In genomic region chr17:40731296-40731695, GRCm38 (mm10) we compare ENCODE assay signal across 32 mouse cellular contexts. TPM values are rescaled to one million over a fixed set of nuclear protein-coding genes. Genes with fewer than 3 reads are reported as not detected.
DNase-seq lines count a peak whose midpoint lies in the region; ATAC-seq lines count a peak whose summit lies in the region.
"Had no signal": no experiment of that assay in that cellular context is flagged by ENCODE, and none has a peak within 500 bp of the region (broad histone marks: within the 10 kb centered on the region; RNA-seq: fewer than 3 reads in every experiment).

No protein-coding gene starts in this region.

- H3K9me3 ChIP-seq in embryonic facial prominence, embryonic 11.5 days (replicated peaks; ENCODE audit: control insufficient read depth, low read length) = no peaks in the 10 kb centered on the region
- no peaks in the 10 kb centered on the region for H3K9me3 ChIP-seq in embryonic facial prominence, embryonic 10.5 days
- no peaks in the 10 kb centered on the region for H3K9me3 ChIP-seq in embryonic facial prominence, embryonic 14.5 days (ENCODE audit: control insufficient read depth, low read length)
- no peaks in the 10 kb centered on the region for H3K9me3 ChIP-seq in limb, embryonic 12.5 days
- no peaks in the 10 kb centered on the region for H3K9me3 ChIP-seq in heart, embryonic 11.5 days (replicated peaks; ENCODE audit: control insufficient read depth, low read length)
- H3K9me3 ChIP-seq: forebrain, embryonic 12.5 days; forebrain, embryonic 15.5 days; heart, embryonic 10.5 days; hindbrain, embryonic 12.5 days; hindbrain, embryonic 15.5 days had no signal

- H3K27ac ChIP-seq in embryonic facial prominence, embryonic 11.5 days (replicated peaks; ENCODE audit: low read depth, low read length) = no peak overlapping the region
- H3K27ac ChIP-seq in embryonic facial prominence, embryonic 10.5 days (replicated peaks) = no peak overlapping the region
- no peak overlapping the region for H3K27ac ChIP-seq in embryonic facial prominence, embryonic 14.5 days (replicated peaks; ENCODE audit: low read depth, low read length)
- no peak overlapping the region for H3K27ac ChIP-seq in limb, embryonic 12.5 days
- no peak overlapping the region for H3K27ac ChIP-seq in heart, embryonic 11.5 days (ENCODE audit: low read depth, low read length)
- H3K27ac ChIP-seq: forebrain, embryonic 12.5 days; forebrain, embryonic 15.5 days; heart, adult 2 months; heart, embryonic 10.5 days; hindbrain, embryonic 12.5 days; hindbrain, embryonic 15.5 days had no signal

- no peaks in the 10 kb centered on the region for H3K4me1 ChIP-seq in embryonic facial prominence, embryonic 11.5 days (ENCODE audit: control insufficient read depth, insufficient read depth, low read length)
- no peaks in the 10 kb centered on the region for H3K4me1 ChIP-seq in embryonic facial prominence, embryonic 10.5 days
- H3K4me1 ChIP-seq in embryonic facial prominence, embryonic 14.5 days (ENCODE audit: control insufficient read depth, insufficient read depth, low read length) = no peaks in the 10 kb centered on the region
- H3K4me1 ChIP-seq in limb, embryonic 12.5 days (replicated peaks) = peaks cover 8% of the 10 kb centered on the region; the same call in 1 of the 2 replicates
- no peaks in the 10 kb centered on the region for H3K4me1 ChIP-seq in heart, embryonic 11.5 days (ENCODE audit: control insufficient read depth, insufficient read depth, low read length)
- H3K4me1 ChIP-seq: forebrain, embryonic 12.5 days; forebrain, embryonic 15.5 days; heart, embryonic 10.5 days; hindbrain, embryonic 12.5 days; hindbrain, embryonic 15.5 days had no signal

- no peak overlapping the region for H3K9ac ChIP-seq in embryonic facial prominence, embryonic 11.5 days (replicated peaks; ENCODE audit: low read length)
- H3K9ac ChIP-seq in embryonic facial prominence, embryonic 14.5 days (ENCODE audit: low read depth, low read length) = no peak overlapping the region
- H3K9ac ChIP-seq in limb, embryonic 12.5 days (replicated peaks) = no peak overlapping the region
- no peak overlapping the region for H3K9ac ChIP-seq in heart, embryonic 11.5 days (ENCODE audit: low read depth, low read length)
- H3K9ac ChIP-seq: forebrain, embryonic 12.5 days; forebrain, embryonic 15.5 days; hindbrain, embryonic 12.5 days; hindbrain, embryonic 15.5 days had no signal

- H3K4me3 ChIP-seq in embryonic facial prominence, embryonic 11.5 days (ENCODE audit: low read depth, low read length) = no peak overlapping the region
- H3K4me3 ChIP-seq in embryonic facial prominence, embryonic 10.5 days = no peak overlapping the region
- H3K4me3 ChIP-seq in embryonic facial prominence, embryonic 14.5 days (ENCODE audit: low read depth, low read length) = no peak overlapping the region
- no peak overlapping the region for H3K4me3 ChIP-seq in limb, embryonic 12.5 days (replicated peaks)
- no peak overlapping the region for H3K4me3 ChIP-seq in heart, embryonic 11.5 days (ENCODE audit: low read depth, low read length)
- H3K4me3 ChIP-seq: erythroblast, embryonic 14.5 days; forebrain, embryonic 12.5 days; forebrain, embryonic 15.5 days; heart, adult 2 months; heart, embryonic 10.5 days; hindbrain, embryonic 12.5 days; hindbrain, embryonic 15.5 days had no signal

- 52% methylated on average over 2 of the region's 2 CpGs for WGBS in embryonic facial prominence, embryonic 11.5 days
- WGBS in embryonic facial prominence, embryonic 10.5 days = 69% methylated on average over 2 of the region's 2 CpGs
- WGBS in embryonic facial prominence, embryonic 14.5 days = 27% methylated on average over 2 of the region's 2 CpGs
- 27% methylated on average over 2 of the region's 2 CpGs for WGBS in limb, embryonic 12.5 days
- WGBS in heart, embryonic 11.5 days (ENCODE audit: insufficient replicate concordance) = 70% methylated on average over 2 of the region's 2 CpGs

- no peak for ATAC-seq in embryonic facial prominence, embryonic 11.5 days (replicated peaks; ENCODE audit: insufficient number of reproducible peaks, low FRiP score, low TSS enrichment, low read depth)
- ATAC-seq in embryonic facial prominence, embryonic 14.5 days (ENCODE audit: low read depth) = no peak
- ATAC-seq in limb, embryonic 12.5 days (ENCODE audit: insufficient number of reproducible peaks, insufficient read depth, low FRiP score, low TSS enrichment, low read depth) = peak; percentile 87
- ATAC-seq in heart, embryonic 11.5 days (replicated peaks; ENCODE audit: insufficient number of reproducible peaks, low FRiP score, low TSS enrichment) = no peak
- ATAC-seq: forebrain, embryonic 15.5 days; intestine, postnatal 0 days had no signal

- no peaks in the 10 kb centered on the region for H3K27me3 ChIP-seq in embryonic facial prominence, embryonic 11.5 days (ENCODE audit: control insufficient read depth, insufficient read depth, low read length)
- no peaks in the 10 kb centered on the region for H3K27me3 ChIP-seq in embryonic facial prominence, embryonic 10.5 days (replicated peaks; ENCODE audit: low read depth, poor library complexity, severe bottlenecking)
- no peaks in the 10 kb centered on the region for H3K27me3 ChIP-seq in embryonic facial prominence, embryonic 14.5 days (replicated peaks; ENCODE audit: control insufficient read depth, insufficient read depth, low read length)
- no peaks in the 10 kb centered on the region for H3K27me3 ChIP-seq in limb, embryonic 12.5 days
- H3K27me3 ChIP-seq in heart, embryonic 11.5 days (ENCODE audit: control insufficient read depth, insufficient read depth, low read length) = no peaks in the 10 kb centered on the region
- H3K27me3 ChIP-seq: forebrain, embryonic 12.5 days; forebrain, embryonic 15.5 days; hindbrain, embryonic 12.5 days; hindbrain, embryonic 15.5 days had no signal

- no peak overlapping the region for H3K4me2 ChIP-seq in embryonic facial prominence, embryonic 11.5 days (ENCODE audit: low read depth, low read length)
- H3K4me2 ChIP-seq in embryonic facial prominence, embryonic 14.5 days (ENCODE audit: low read depth, low read length) = no peak overlapping the region
- no peak overlapping the region for H3K4me2 ChIP-seq in limb, embryonic 12.5 days
- no peak overlapping the region for H3K4me2 ChIP-seq in heart, embryonic 11.5 days
- H3K4me2 ChIP-seq: forebrain, embryonic 12.5 days; forebrain, embryonic 15.5 days; hindbrain, embryonic 12.5 days; hindbrain, embryonic 15.5 days had no signal

- no peaks in the 10 kb centered on the region for H3K36me3 ChIP-seq in embryonic facial prominence, embryonic 11.5 days (replicated peaks; ENCODE audit: control insufficient read depth, insufficient read depth, low read depth, low read length)
- no peaks in the 10 kb centered on the region for H3K36me3 ChIP-seq in embryonic facial prominence, embryonic 10.5 days (replicated peaks)
- no peaks in the 10 kb centered on the region for H3K36me3 ChIP-seq in embryonic facial prominence, embryonic 14.5 days (ENCODE audit: control insufficient read depth, insufficient read depth, low read length)
- H3K36me3 ChIP-seq in limb, embryonic 12.5 days = no peaks in the 10 kb centered on the region
- no peaks in the 10 kb centered on the region for H3K36me3 ChIP-seq in heart, embryonic 11.5 days (ENCODE audit: control insufficient read depth, insufficient read depth, low read length)
- H3K36me3 ChIP-seq: forebrain, embryonic 12.5 days; forebrain, embryonic 15.5 days; heart, embryonic 10.5 days; hindbrain, embryonic 12.5 days; hindbrain, embryonic 15.5 days had no signal

- intact Hi-C loops in left cerebral cortex, postnatal 36 days (cut with DNase I) = no loop called here

- peak; percentile 29 for DNase-seq in embryonic facial prominence, embryonic 11.5 days (ENCODE audit: low spot score)
- no peak for DNase-seq in embryonic facial prominence, embryonic 10.5 days (ENCODE audit: low spot score)
- DNase-seq in embryonic facial prominence, embryonic 14.5 days (ENCODE audit: low spot score) = peak; percentile 18
- DNase-seq in mesoderm, embryonic 11.5 days (ENCODE audit: low read depth, low spot score) = peak; percentile 2
- DNase-seq in left cerebral cortex, postnatal 36 days (ENCODE audit: low spot score in 2 of 2) = no peak
- DNase-seq: adrenal gland, postnatal 10 days; adrenal gland, postnatal 36 days; cerebellum, adult 18-20 months; cerebellum, adult 9-10 months; cerebellum, postnatal 14 days; gastrocnemius, postnatal 10 days; gastrocnemius, postnatal 36 days; heart, adult 2 months had no signal

RNA-seq across cellular contexts. Expression of gene Esp1, which starts 4.4 kb away (rescaled TPM):
- not detected in 2 replicates for polyA plus RNA-seq in embryonic facial prominence, embryonic 11.5 days (2014; fragmentation: Nextera tagmentation; extraction: Ambion mirVana)
- polyA plus RNA-seq in embryonic facial prominence, embryonic 10.5 days (2016; fragmentation: Nextera tagmentation; extraction: Ambion mirVana) = not detected in 2 replicates
- not detected in 2 replicates for polyA plus RNA-seq in embryonic facial prominence, embryonic 14.5 days (2014; fragmentation: Nextera tagmentation; extraction: Ambion mirVana)
- not detected in 2 replicates for polyA plus RNA-seq in limb, embryonic 12.5 days (2016; fragmentation: Nextera tagmentation; extraction: Ambion mirVana)
- total RNA-seq in left cerebral cortex, postnatal 36 days (2021) = not detected
- polyA plus RNA-seq in heart, embryonic 11.5 days (2014; fragmentation: Nextera tagmentation; extraction: Ambion mirVana) = not detected in 2 replicates
- total RNA-seq: adrenal gland, adult 18-20 months; adrenal gland, postnatal 10 days; adrenal gland, postnatal 36 days; ES-E14; gastrocnemius, adult 18-20 months; gastrocnemius, postnatal 10 days; gastrocnemius, postnatal 36 days; granulocyte monocyte progenitor cell, adult 5-6 weeks; heart, adult 2 months; heart, postnatal 25 days; hematopoietic stem cell, adult 5-6 weeks had no signal
- polyA plus RNA-seq: C2C12; erythroblast, embryonic 14.5 days; forebrain, embryonic 12.5 days; forebrain, embryonic 15.5 days; heart, adult 2 months; heart, embryonic 10.5 days; heart, embryonic 14.5 days; heart, postnatal 0 days; hindbrain, embryonic 12.5 days; hindbrain, embryonic 15.5 days; intestine, embryonic 14.5 days; intestine, postnatal 0 days had no signal

Comparison
In these comparisons a context has a peak if more than half of its experiments do, and no peak if none do; other contexts are left out.
1. DNase-seq: peak in embryonic facial prominence, embryonic 11.5 days (single experiment), embryonic facial prominence, embryonic 14.5 days (single experiment) and mesoderm, embryonic 11.5 days (single experiment); none in embryonic facial prominence, embryonic 10.5 days (single experiment) and left cerebral cortex, postnatal 36 days (0 of 2).